Mouse (Mus musculus) heart, adult 2 months (tissue): ENCODE results near the gene Rorc.

Experiments used
- CTCF ChIP-seq: fragments of 200-600 bp; IDR thresholded peaks from 2 replicates; pipeline ENCODE4 v1.8.1; 2022; ENCODE audit warnings: antibody characterized with exemption, mild to moderate bottlenecking, moderate library complexity
- EP300 ChIP-seq: fragments of 200-500 bp; IDR thresholded peaks from 2 replicates; pipeline ENCODE4 v1.6.1; 2011; ENCODE audit warnings: low read depth, low read length, control low read depth; ENCODE audit not compliant: insufficient read depth
- POLR2A ChIP-seq: fragments of 200-500 bp; IDR thresholded peaks from 2 replicates; pipeline ENCODE4 v1.6.1; 2011; ENCODE audit warnings: mild to moderate bottlenecking, low read depth, low read length, control low read depth; ENCODE audit not compliant: insufficient read depth

GRCm38 (mm10) chr3:94375146-94375545, 2.6 kb downstream of the Rorc start:
- TF ChIP-seq POLR2A (no peak), CTCF (no peak), EP300 (no peak)
